Mouse (Mus musculus): ENCODE measurements around the gene Mast4. TPM values are rescaled to one million over a fixed set of nuclear protein-coding genes. Genes with fewer than 3 reads are reported as not detected.

The Mast4 gene
- total and polyA plus RNA-seq, 3 experiments, result 2.7 to 7.0 TPM; not detected in 1

- Histone ChIP-seq H3K27ac (ENCODE audit: control insufficient read depth, low read depth, low read length) (peak overlapping the region; percentile 97), H3K4me1 (ENCODE audit: control insufficient read depth in 1 of 2, insufficient read depth in 2 of 2, low read length in 2 of 2) (peaks cover 11 to 21% of the 10 kb centered on the region in 2 experiments), H3K9me3 (replicated peaks; ENCODE audit: insufficient read depth, low read length) (no peaks in the 10 kb centered on the region), H3K9ac (ENCODE audit: control insufficient read depth, low read depth, low read length, poor library complexity, severe bottlenecking) (peak overlapping the region; percentile 38), H3K36me3 (ENCODE audit: control insufficient read depth in 1 of 2, insufficient read depth in 2 of 2, low read length in 2 of 2) (peaks cover 0 to 21% of the 10 kb centered on the region in 2 experiments; a peak in 2 of 4 replicates), H3K27me3 (ENCODE audit: control insufficient read depth in 1 of 2, insufficient read depth in 2 of 2, low read length in 2 of 2) (no peaks in the 10 kb centered on the region), H3K4me3 (ENCODE audit: control insufficient read depth in 1 of 2, insufficient read depth in 1 of 2, low read depth in 2 of 2, low read length in 2 of 2) (peak overlapping the region; percentile 10 to 49), H3K79me2 (ENCODE audit: control insufficient read depth, insufficient read depth, low read length, poor library complexity) (no peaks in the 10 kb centered on the region)
- peak; percentile 83 for DNase-seq (ENCODE audit: low read depth, low spot score)
- TF ChIP-seq USF2 (IDR thresholded peaks at IDR 0.05; ENCODE audit: borderline replicate concordance in 1 of 2, insufficient read depth in 1 of 2, low read depth in 1 of 2, low read length in 2 of 2), result no peak
- no peak for TF ChIP-seq UBTF (IDR thresholded peaks at IDR 0.05; ENCODE audit: borderline replicate concordance, insufficient read depth, low read depth, low read length)
- TF ChIP-seq NRF1 (IDR thresholded peaks at IDR 0.05; ENCODE audit: insufficient read depth, low read depth, low read length, poor library complexity, severe bottlenecking), result 0 out of 2 replicates have a peak, but pooled peaks have one; percentile 7
- TF ChIP-seq ETS1 (IDR thresholded peaks at IDR 0.05; ENCODE audit: low read depth, low read length), result peak; percentile 91
- TF ChIP-seq TBP (IDR thresholded peaks at IDR 0.05; ENCODE audit: low read depth, low read length), result no peak
- TF ChIP-seq EP300 (IDR thresholded peaks at IDR 0.05; ENCODE audit: low read depth in 1 of 2, low read length in 2 of 2), result peak; percentile 92 to 94
- peak; percentile 75 for TF ChIP-seq BHLHE40 (IDR thresholded peaks at IDR 0.05; ENCODE audit: borderline replicate concordance, low read depth, low read length)
- TF ChIP-seq GATA1 (IDR thresholded peaks at IDR 0.05; ENCODE audit: low read depth, low read length), result peak; percentile 96
- no peak for TF ChIP-seq POLR2AphosphoS5 (IDR thresholded peaks at IDR 0.05; ENCODE audit: borderline replicate concordance, low read depth, low read length)
- TF ChIP-seq MYB (IDR thresholded peaks at IDR 0.05; ENCODE audit: low read depth, low read length), result peak; percentile 65
- TF ChIP-seq KAT2A (conservative IDR thresholded peaks at IDR 0.05; ENCODE audit: low read depth, low read length), result no peak; the same call in 1 of the 2 replicates
- no peak for TF ChIP-seq GABPA (IDR thresholded peaks at IDR 0.05; ENCODE audit: low read depth, low read length)
- peak; percentile 82 for TF ChIP-seq TAL1 (IDR thresholded peaks at IDR 0.05; ENCODE audit: low read length)
- no peak for TF ChIP-seq RAD21 (IDR thresholded peaks at IDR 0.05; ENCODE audit: low read depth, low read length)
- TF ChIP-seq E2F4 (IDR thresholded peaks at IDR 0.05; ENCODE audit: borderline replicate concordance, low read depth, low read length), result no peak
- peak; percentile 97 for TF ChIP-seq ZNF384 (IDR thresholded peaks at IDR 0.05; ENCODE audit: low read depth, low read length)
- TF ChIP-seq ELF1 (IDR thresholded peaks at IDR 0.05; ENCODE audit: low read depth, low read length), result no peak
- peak; percentile 93 for TF ChIP-seq RCOR1 (IDR thresholded peaks at IDR 0.05; ENCODE audit: low read depth, low read length)
- TF ChIP-seq USF1 (IDR thresholded peaks at IDR 0.05; ENCODE audit: low read depth, low read length), result no peak
- TF ChIP-seq SIN3A (IDR thresholded peaks at IDR 0.05; ENCODE audit: low read length), result peak; percentile 92
- peak; percentile 61; the same call in 1 of the 2 replicates for TF ChIP-seq ZKSCAN1 (IDR thresholded peaks at IDR 0.05; ENCODE audit: low read depth, low read length)
- TF ChIP-seq SMC3 (IDR thresholded peaks at IDR 0.05; ENCODE audit: low read depth, low read length), result no peak
- TF ChIP-seq MEF2A (IDR thresholded peaks at IDR 0.05; ENCODE audit: extremely low read depth, insufficient replicate concordance, low read depth, low read length, poor library complexity, severe bottlenecking), result no peak
- no peak for TF ChIP-seq ZC3H11A (IDR thresholded peaks at IDR 0.05; ENCODE audit: low read depth, low read length)
- TF ChIP-seq TCF12 (IDR thresholded peaks at IDR 0.05; ENCODE audit: low read depth, low read length), result peak; percentile 95
- TF ChIP-seq ZMIZ1 (IDR thresholded peaks at IDR 0.05; ENCODE audit: low read depth, low read length), result peak; percentile 57; the same call in 1 of the 2 replicates
- peak; percentile 59 for TF ChIP-seq HCFC1 (IDR thresholded peaks at IDR 0.05; ENCODE audit: low read depth, low read length)
- no peak for TF ChIP-seq MYC (IDR thresholded peaks at IDR 0.05; ENCODE audit: low read depth, low read length)
- TF ChIP-seq MAX (IDR thresholded peaks at IDR 0.05; ENCODE audit: low read length), result peak; percentile 62
- TF ChIP-seq POLR2A (IDR thresholded peaks at IDR 0.05; ENCODE audit: control insufficient read depth in 1 of 2, insufficient read depth in 1 of 2, low read depth in 1 of 2, low read length in 2 of 2, poor library complexity in 1 of 2), result 0 out of 4 replicates have a peak, but pooled peaks of 1 of the 2 experiments have one; percentile 21
- TF ChIP-seq NELFE (IDR thresholded peaks at IDR 0.05; ENCODE audit: low read depth, low read length), result no peak; the same call in 1 of the 2 replicates
- no peak for TF ChIP-seq POLR2AphosphoS2 (IDR thresholded peaks at IDR 0.05; ENCODE audit: low read length)
- TF ChIP-seq CHD2 (IDR thresholded peaks at IDR 0.05; ENCODE audit: low read length), result no peak; the same call in 1 of the 2 replicates
- TF ChIP-seq CHD1 (IDR thresholded peaks at IDR 0.05; ENCODE audit: low read depth, low read length), result 0 out of 2 replicates have a peak, but pooled peaks have one; percentile 36
- TF ChIP-seq MAFK (IDR thresholded peaks at IDR 0.05; ENCODE audit: borderline replicate concordance, low read depth, low read length), result peak; percentile 61; the same call in 1 of the 2 replicates
Observed at GRCm38 (mm10) chr13:102739720-102740535, 594.4 kb downstream of the Mast4 start.

All from MEL (cell line).